Mouse (Mus musculus) lung, adult 18-20 months (tissue): ENCODE measurements at regions not wholly inside any gene's neighbourhood (a gene's known extent, or its start where the extent isn't known, plus 50 kb on each side); places are given as distances from the start of the nearest gene placed in this dataset.

Experiments
- DNase-seq, 2 experiments: peaks; one replicate each; pipeline ENCODE4 v3.0.0; 2022; ENCODE audit warnings: mixed read lengths in 2 of 2

GRCm38 (mm10) chr2:75512422-75513170 lies 146.5 kb upstream of the Hnrnpa3 start:
- no peak for DNase-seq

DNA sequence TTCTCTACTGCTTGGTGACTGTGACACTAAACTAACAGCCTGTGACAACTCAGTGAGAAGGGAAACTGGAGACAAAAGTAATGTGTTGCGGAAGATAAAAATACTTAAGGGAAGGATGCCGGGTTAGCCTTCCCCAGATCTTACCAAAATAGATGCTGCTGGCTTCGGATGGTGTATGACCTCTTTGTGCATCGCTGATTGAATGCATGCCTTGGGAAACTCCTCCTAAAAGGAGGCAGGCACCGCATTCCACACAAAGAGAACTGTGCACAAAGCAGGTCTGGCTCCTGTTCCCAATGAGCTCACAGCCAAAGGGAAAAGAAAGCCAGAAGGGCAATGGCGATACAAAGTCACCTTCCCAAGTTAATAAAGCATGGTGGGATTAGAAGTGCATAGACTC lies 144.9 kb upstream of the Hnrnpa3 start:
- DNase-seq: no peak

DNA sequence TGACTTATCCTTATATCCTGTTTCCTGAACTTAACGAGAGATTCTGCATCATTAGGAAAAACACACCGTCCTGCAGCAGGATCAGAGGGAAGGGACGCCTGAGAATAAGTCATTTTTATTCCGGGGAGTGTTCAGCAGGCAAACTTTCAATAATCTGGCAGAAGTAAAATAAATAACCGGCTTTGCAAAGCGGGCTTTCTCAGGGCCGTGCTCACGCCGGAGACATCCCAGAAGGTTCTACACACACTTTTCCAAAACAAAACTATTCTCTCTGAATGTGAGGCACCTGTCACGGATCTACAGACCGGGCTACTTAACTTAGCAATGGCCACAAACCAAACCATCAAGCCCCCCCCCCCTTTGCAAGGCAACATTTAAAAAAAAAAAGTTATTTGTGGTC lies 142.8 kb upstream of the Hnrnpa3 start:
- DNase-seq: no peak

- no peak for DNase-seq
Measured at GRCm38 (mm10) chr2:75517096-75517495, 142.0 kb upstream of the Hnrnpa3 start.

DNA sequence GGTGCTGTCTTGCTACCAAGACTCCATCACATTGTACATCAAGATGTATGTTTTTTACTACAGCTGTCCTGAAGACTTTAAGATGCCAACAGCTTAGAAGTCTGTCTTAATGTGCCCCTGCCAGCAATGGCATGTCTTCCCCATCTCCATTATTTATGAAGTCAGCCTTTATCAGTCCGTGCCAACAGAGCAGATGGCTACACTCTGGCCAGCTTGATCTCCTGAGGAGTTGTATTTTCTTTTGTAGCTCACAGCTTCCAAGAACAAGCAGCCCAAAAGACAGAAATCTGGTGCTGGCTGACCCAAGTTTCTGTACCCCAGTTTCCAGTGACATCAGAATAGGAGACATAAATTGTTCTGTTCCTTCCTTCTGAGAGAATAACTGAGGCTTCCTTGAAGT lies 140.5 kb upstream of the Hnrnpa3 start:
- DNase-seq: no peak

- DNase-seq: no peak
Measured at GRCm38 (mm10) chr2:75525562-75525961, 133.5 kb upstream of the Hnrnpa3 start.

- DNase-seq: no peak
Measured at GRCm38 (mm10) chr2:75528706-75529105, 130.4 kb upstream of the Hnrnpa3 start.

DNA sequence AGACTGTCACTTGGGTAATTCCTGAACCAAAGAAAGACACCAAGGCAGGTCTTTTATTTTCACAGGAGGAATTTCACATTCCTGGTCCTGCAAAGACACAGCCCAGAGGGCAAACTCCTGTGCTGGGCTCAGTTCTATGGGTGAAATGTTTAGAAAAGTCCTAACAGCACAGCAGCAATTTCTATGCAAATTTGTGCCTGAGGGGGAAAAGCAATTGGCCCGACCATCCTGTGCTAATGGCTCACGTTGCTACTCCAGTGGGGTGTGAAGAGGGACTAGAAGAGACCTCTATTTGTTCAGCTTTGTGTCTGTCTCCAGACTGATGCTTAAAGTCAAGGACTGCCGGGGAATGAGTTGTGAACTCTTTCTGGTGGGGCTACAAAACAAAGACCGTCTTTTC lies 120.9 kb upstream of the Hnrnpa3 start:
- DNase-seq: no peak

DNA sequence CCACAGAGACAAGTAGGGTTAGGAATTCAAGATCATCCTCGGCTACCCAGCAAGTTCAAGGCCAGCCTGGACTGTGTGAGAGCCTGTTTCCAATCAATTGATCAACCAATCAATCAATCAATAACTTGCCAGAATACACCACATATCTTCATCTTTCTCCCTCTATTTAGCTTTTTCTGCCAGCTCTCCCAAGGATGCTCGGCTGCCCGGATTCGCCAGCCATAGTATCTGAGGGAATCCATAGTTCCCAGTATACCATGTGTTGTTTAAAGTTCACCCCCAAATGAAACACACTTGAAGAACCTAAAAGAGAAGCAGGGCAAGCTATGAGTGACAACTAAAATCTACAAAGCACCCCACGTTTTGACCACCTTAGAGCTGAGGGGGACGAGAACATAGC lies 119.3 kb upstream of the Hnrnpa3 start:
- DNase-seq: no peak

- DNase-seq: no peak
Measured at GRCm38 (mm10) chr2:75542331-75542730, 116.7 kb upstream of the Hnrnpa3 start.

DNA sequence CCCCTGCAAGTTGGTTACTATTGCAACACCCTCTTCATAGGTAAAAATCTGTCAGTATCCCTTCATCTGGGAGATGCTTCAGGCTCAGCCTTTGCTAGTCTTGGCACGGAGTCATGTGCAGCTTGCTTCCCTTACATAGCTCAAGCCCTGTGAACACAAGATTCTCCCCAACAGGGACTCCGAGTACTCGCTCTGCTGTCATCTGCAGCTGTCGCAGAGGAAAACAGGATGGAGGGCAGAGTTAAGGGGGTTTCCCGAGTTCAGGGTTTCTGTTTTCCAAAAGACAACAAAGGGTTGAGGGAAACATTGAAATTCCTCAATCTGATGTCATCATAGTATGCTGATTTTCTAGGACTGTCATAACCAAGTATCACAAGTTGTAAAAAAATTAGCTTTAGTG lies 116.3 kb upstream of the Hnrnpa3 start:
- DNase-seq: peak; percentile 33 to 45

DNA sequence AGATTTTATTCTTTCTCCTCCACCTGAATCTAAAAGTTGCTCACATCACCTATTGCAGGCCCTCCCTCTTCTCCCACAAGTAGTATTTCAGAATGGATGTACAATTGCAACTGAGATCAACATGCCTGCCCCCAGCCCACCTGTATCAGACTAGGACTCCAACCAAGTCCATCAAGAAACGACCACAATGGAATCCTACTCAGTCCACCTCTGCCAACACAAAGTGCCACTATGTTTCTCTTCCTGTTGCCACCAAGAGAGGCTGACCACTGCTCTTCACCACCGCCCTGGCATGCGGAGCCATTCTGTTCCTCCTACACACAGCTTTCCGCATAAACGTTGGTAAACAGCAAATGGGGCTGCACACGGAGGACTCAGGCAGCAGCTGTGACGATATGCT lies 113.1 kb upstream of the Hnrnpa3 start:
- DNase-seq: no peak

DNA sequence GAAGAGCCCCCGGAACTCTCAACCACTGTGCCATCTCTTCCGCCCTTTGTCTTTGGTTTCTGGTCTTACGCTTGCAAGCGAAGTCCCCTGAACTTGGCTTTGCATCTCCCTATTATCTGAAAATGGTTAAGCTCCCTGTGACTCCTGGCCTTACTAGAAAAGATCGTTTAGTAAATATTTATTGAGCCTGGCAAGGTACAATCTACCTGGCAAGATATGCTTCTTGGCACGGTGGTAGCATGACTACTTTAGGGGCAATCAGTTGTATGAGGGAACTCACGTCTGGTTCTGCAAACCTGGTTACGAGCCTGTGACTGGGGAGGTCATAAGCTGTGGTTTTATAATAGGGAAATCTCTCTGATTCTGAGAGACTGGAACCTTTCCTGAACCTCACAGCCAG lies 103.4 kb upstream of the Hnrnpa3 start:
- DNase-seq: no peak

DNA sequence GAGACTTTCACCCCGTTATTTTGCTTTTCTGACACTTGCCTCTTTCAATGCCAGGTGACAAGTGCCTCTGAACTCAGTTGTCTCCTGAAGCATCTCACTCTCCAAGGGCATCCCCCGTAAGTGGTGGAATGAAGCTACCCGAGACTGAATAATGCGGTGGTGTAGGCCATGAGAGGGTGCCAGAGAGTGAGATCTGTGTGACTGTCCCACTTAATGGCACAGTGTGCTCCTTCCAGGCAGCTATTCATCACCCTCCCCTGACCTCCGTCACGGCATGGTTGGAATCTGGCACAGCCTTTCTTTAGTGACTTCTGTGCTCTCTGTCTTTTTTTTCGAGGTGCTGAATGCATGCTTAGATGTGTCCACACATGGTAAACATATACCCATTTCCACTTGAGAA lies 102.3 kb upstream of the Hnrnpa3 start:
- no peak for DNase-seq

- DNase-seq: no peak
Measured at GRCm38 (mm10) chr2:75557392-75557791, 101.7 kb upstream of the Hnrnpa3 start.

DNA sequence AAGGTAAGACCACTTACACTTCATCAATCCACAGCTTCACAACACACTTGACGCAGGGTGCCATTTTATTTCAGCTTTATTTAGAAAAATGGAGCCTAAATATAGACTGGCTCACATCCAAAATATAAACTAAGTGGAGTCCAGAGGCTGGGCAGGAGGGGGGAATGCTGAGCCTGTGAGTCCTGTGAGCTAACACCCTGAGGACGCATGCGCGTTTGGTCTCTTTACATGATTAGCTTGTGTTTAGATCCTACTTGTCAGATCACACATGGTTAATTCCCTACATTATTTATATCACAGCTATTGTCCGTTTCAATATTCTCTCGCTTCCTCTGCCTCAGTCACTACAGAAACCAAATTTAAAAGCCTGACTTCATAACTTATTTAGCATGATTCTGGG lies 99.1 kb upstream of the Hnrnpa3 start:
- DNase-seq: no peak

DNA sequence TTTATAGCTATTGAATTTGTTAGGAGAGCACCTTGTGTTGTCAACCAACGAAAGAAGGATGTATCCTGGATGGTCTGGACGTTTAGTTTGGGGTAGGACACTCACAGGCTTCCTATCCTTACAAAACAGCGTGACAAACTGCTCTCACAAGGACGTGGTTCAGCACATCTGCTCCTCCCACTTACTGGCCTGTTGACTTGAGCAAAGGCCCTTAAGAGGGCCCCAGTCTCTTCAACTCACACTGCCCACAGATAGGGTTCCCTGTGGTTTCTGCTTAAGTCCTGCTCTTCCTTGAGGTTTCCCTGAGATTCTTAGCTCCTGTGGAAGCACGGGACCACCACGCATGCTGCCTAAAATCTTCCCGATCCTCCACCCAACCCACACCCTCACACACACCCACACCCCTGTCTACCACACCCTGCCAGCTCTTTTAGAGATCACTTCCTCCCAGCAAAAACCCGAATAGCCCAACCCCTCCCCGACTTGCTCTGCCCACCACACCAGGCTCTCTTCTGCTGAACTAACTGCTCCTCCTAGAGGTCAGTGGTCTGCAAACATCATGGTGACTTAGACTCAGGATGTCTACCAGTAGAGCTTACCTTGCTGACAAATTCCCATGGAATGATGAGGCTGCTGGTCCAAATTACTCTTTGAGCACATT lies 95.7 kb upstream of the Hnrnpa3 start:
- DNase-seq: peak in 1 of 2 experiments; percentile 21

DNA sequence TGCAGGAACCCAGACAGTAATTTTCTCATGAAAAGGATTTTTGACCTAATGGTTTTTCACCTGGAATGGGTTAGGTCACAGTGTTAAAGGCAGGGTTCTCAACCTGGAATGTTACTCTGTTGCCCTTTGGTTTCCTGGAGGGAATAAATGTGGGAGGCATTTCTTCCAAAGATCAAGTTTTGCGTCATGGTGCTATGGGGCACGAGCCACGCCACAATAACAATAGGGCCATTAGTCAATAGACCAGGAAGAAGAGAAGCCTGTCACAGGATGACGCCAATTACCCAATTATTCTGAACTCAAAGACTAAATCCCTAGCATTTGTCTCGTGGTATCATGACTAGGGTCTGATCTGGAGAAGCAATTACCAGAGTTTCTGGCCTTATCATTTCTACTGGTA lies 94.3 kb upstream of the Hnrnpa3 start:
- DNase-seq: no peak

GRCm38 (mm10) chr2:75567131-75567530 lies 91.9 kb upstream of the Hnrnpa3 start:
- no peak for DNase-seq

- no peak for DNase-seq
Measured at GRCm38 (mm10) chr2:75569756-75570155, 89.3 kb upstream of the Hnrnpa3 start.

- DNase-seq: no peak
Measured at GRCm38 (mm10) chr2:75570246-75570645, 88.8 kb upstream of the Hnrnpa3 start.

- DNase-seq: peak; percentile 88 to 92
Measured at GRCm38 (mm10) chr2:75584975-75585374, 74.1 kb upstream of the Hnrnpa3 start.

GRCm38 (mm10) chr2:75588572-75588971 lies 70.5 kb upstream of the Hnrnpa3 start:
- peak; percentile 17 to 66 for DNase-seq

GRCm38 (mm10) chr2:75589452-75589851 lies 69.6 kb upstream of the Hnrnpa3 start:
- no peak for DNase-seq

- peak; percentile 78 to 86 for DNase-seq
Measured at GRCm38 (mm10) chr2:75590175-75590574, 68.9 kb upstream of the Hnrnpa3 start.
